Mouse (Mus musculus) urinary bladder, postnatal 36 days (tissue): ENCODE results near the gene Ncoa3.

ENCODE experiments used
- DNase-seq, 2 experiments: peaks; one replicate each; pipeline ENCODE4 v3.0.0; 2022; ENCODE audit warnings: low spot score in 2 of 2, mixed read lengths in 1 of 2

Gene Ncoa3

GRCm38 (mm10) chr2:166077371-166077770, 84.9 kb downstream of the Ncoa3 start:
- DNase-seq = no peak

GRCm38 (mm10) chr2:166079231-166079630, 86.8 kb downstream of the Ncoa3 start:
- DNase-seq = peak in 1 of 2 experiments; percentile 44

DNA sequence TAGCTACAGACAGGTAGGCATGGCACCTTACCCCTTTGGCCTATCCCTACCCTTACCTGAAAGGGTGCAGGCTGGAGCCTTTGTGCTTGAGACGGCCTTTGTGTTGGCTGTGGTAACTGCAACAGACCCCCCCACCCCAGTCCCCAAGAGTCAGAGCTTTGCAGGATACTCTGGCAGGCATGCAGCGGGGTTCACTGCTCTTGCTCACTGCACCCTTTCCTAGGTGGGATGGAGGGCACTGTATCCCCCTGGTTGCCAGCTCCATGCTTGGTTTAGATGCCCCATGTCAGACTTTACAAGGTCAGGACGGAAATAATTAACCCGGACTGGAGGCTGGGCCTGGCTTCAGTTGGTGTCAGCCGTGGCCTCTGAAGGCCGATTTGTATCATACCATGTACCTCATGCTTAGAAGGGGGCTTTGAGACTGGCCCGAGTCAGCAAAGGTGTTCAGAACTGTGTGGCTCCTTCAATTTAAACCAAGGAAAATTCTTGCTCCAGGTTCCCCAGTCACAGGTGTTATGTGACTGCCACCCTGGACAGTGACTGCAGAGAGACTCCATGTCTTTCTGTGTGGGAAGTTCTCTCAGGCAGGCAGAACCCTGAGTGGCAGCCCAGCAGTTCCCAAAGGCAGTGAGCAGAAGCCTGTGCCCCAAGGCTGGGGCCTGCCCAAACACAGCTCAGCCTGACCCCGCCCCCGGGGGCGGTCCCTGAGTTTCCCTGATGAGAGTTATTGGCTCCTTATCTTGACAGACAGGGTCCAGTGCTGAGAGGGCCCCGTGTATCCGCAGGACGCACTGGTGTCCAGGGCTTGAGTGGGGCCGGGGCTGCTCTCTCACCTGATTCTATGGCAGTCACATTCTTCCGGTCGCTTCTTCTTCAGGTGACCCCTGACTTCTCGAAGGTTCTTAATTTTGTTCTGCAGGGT, 87.8 kb downstream of the Ncoa3 start:
- DNase-seq = peak; percentile 58 to 69

- DNase-seq = peak in 1 of 2 experiments; percentile 57
Measured at GRCm38 (mm10) chr2:166080967-166081750, 88.7 kb downstream of the Ncoa3 start.

- peak; percentile 71 to 77 for DNase-seq
Measured at GRCm38 (mm10) chr2:166082193-166082592, 89.8 kb downstream of the Ncoa3 start.

- DNase-seq = no peak
Measured at GRCm38 (mm10) chr2:166082661-166083060, 90.2 kb downstream of the Ncoa3 start.

GRCm38 (mm10) chr2:166083542-166084031, 91.2 kb downstream of the Ncoa3 start:
- no peak for DNase-seq

GRCm38 (mm10) chr2:166084111-166084510, 91.7 kb downstream of the Ncoa3 start:
- no peak for DNase-seq

DNA sequence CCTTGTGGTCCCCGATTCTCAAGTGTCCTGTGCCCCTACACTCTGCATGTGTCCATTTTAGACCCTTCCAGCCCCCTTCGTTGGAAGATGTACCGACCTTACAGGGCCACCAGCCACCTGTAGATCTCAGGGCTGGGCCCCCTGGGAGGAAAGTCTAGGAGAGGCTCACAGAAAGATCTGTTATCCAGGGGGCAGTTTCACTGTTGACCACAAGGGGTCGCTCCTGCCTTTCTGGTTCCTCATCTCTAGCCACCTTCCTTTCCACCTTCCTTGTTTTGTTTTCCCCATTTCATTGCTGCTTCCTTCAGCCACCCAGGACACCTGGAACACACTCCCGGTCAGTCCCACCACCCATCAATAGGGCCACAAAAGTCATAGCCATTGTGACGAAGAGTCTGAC, 92.5 kb downstream of the Ncoa3 start:
- DNase-seq = peak; percentile 38 to 53

- no peak for DNase-seq
Measured at GRCm38 (mm10) chr2:166085780-166086179, 93.3 kb downstream of the Ncoa3 start.

- no peak for DNase-seq
Measured at GRCm38 (mm10) chr2:166086457-166087233, 94.2 kb downstream of the Ncoa3 start.

GRCm38 (mm10) chr2:166088991-166089390, 96.6 kb downstream of the Ncoa3 start:
- DNase-seq = peak in 1 of 2 experiments; percentile 48

- DNase-seq = no peak
Measured at GRCm38 (mm10) chr2:166090131-166090581, 97.7 kb downstream of the Ncoa3 start.

GRCm38 (mm10) chr2:166091599-166091998, 99.2 kb downstream of the Ncoa3 start:
- DNase-seq = no peak

DNA sequence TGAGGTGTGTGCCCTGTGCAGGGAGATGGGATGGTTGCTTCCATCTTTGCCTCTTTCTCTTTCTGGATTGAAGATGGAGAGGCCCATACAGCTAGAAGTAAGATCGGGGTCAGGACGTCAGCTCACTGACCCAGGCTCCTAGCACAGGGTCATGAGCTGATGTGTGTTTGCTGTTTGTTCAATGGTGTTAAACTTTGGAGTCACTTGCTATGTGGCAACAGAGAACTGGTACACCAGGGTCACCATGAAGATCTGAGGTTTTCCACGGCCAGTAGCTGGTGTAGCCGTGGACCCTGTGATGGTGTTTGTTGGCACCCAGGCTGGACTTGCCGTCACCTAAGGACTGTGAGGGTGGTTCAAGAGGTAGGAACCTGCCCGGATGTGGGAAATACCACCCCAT, 100.0 kb downstream of the Ncoa3 start:
- DNase-seq = no peak

DNA sequence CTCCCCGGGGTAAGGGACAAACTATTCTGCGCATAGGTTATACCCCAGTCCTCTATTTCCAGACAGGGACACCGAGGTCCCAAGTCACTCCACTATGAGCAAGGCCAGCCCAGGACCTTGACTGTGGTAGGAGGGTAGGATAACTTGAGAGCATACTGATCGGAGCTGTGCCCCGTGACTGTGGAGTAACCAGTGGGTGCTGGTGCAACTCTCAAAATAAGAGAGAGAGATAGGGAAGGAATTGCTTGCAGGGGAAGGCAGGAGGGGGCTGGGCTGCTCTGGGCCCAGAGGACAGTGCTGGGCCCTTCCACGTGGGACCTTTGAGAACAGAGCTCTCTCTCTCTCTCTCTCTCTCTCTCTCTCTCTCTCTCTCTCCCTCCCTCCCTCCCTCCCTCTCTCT, 103.9 kb downstream of the Ncoa3 start:
- DNase-seq = no peak

DNA sequence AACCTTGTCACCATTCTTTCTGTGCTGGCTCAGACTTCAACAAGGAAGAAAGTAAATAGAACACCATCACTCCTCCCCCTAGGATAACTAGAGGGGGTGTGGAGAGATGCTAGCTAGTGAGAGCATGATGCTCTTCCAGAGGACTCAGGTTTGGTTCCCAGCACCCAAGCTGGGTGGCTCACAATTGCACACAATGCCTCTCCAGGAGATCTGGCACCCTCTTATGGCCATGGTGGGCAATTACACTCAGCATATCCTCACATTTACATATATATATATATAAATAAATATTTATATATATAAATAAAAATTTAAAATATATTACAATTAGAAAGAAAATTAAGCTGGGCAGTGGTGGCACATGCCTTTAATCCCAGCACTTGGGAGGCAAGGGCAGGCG, 104.4 kb downstream of the Ncoa3 start:
- DNase-seq = no peak

- no peak for DNase-seq
Measured at GRCm38 (mm10) chr2:166097443-166098291, 105.2 kb downstream of the Ncoa3 start.

GRCm38 (mm10) chr2:166098292-166098933, 106.0 kb downstream of the Ncoa3 start:
- no peak for DNase-seq
